Mouse (Mus musculus): Measurements from ENCODE around the gene Vgf. TPM values are rescaled to one million over a fixed set of nuclear protein-coding genes. Genes with fewer than 3 reads are reported as not detected.

Vgf gene
- polyA plus RNA-seq, 1 experiment = 0.04 TPM

DNA sequence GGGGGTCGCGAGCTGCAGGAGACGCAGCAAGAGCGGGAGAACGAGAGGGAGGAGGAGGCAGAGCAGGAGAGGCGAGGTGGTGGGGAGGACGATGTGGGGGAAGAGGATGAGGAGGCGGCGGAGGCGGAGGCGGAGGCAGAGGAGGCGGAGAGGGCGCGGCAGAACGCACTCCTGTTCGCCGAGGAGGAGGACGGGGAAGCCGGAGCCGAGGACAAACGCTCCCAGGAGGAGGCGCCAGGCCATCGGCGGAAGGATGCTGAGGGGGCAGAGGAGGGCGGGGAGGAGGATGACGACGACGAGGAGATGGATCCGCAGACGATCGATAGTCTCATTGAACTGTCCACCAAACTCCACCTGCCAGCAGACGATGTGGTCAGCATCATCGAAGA, 5.8 kb downstream of the Vgf start:
- Histone ChIP-seq H3K36me3 (ENCODE audit: control insufficient read depth, insufficient read depth) (no peaks in the 10 kb centered on the region), H3K27me3 (ENCODE audit: control insufficient read depth, insufficient read depth, insufficient read length) (peaks cover 13% of the 10 kb centered on the region), H3ac (ENCODE audit: control insufficient read depth, insufficient read length) (no peak overlapping the region), H3K4me2 (ENCODE audit: low read depth) (peak overlapping the region; percentile 79), H3K4me3 (no peak overlapping the region), H3K79me2 (ENCODE audit: control insufficient read depth, insufficient read depth) (no peaks in the 10 kb centered on the region)
- TF ChIP-seq TCF12 (IDR thresholded peaks at IDR 0.05; ENCODE audit: insufficient read depth, poor library complexity, severe bottlenecking) = no peak
- TF ChIP-seq E2F4 (IDR thresholded peaks at IDR 0.05; ENCODE audit: insufficient read depth) = no peak
- TF ChIP-seq REST (IDR thresholded peaks at IDR 0.05; ENCODE audit: insufficient read depth, insufficient read length) = no peak
- TF ChIP-seq TCF3 (IDR thresholded peaks at IDR 0.05; ENCODE audit: insufficient read length, low read depth) = no peak
- no peak for TF ChIP-seq POLR2AphosphoS2 (IDR thresholded peaks at IDR 0.05; ENCODE audit: insufficient read length, low read depth)
- no peak for TF ChIP-seq USF1 (IDR thresholded peaks at IDR 0.05; ENCODE audit: low read depth)
- TF ChIP-seq CEBPB (IDR thresholded peaks at IDR 0.05; ENCODE audit: insufficient read depth, poor library complexity, severe bottlenecking) = no peak
- no peak for TF ChIP-seq POLR2A (IDR thresholded peaks at IDR 0.05; ENCODE audit: insufficient read length, low read depth)
- TF ChIP-seq MYOD1 (IDR thresholded peaks at IDR 0.05; ENCODE audit: control insufficient read depth in 1 of 3, insufficient read length in 2 of 3, low read depth in 2 of 3) = no peak
- TF ChIP-seq MAX (IDR thresholded peaks at IDR 0.05; ENCODE audit: low read depth) = no peak
- no peak for TF ChIP-seq MYOG (IDR thresholded peaks at IDR 0.05; ENCODE audit: control insufficient read depth in 1 of 3, insufficient read depth in 1 of 3, insufficient read length in 2 of 3, low read depth in 2 of 3)
- no peak for TF ChIP-seq SRF (IDR thresholded peaks at IDR 0.05; ENCODE audit: control insufficient read depth, insufficient read length, low read depth)

DNA sequence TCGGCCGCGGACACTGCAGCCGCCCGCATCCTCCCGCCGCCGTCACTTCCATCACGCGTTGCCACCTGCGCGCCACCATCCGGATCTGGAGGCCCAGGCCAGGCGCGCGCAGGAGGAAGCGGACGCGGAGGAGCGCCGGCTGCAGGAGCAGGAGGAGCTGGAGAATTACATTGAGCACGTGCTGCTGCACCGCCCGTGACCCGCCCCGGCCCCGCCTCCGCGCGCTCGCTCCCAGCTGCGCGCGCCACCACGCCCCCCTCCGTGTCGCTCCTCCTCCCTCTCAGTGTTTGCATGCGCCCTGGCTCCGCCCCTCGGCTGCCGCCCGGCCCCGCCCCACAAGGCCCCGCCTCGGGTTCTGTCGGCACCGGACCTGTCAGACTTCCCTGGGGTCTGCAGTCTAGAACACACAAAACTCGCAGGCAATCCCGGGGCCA, 6.5 kb downstream of the Vgf start:
- Histone ChIP-seq H3K36me3 (ENCODE audit: control insufficient read depth, insufficient read depth) (peaks cover 5% of the 10 kb centered on the region), H3ac (ENCODE audit: control insufficient read depth, insufficient read length) (no peak overlapping the region), H3K4me3 (no peak overlapping the region), H3K27me3 (ENCODE audit: control insufficient read depth, insufficient read depth, insufficient read length) (peaks cover 11% of the 10 kb centered on the region), H3K79me2 (ENCODE audit: control insufficient read depth, insufficient read depth) (no peaks in the 10 kb centered on the region), H3K4me2 (ENCODE audit: low read depth) (peak overlapping the region; percentile 79)
- TF ChIP-seq POLR2AphosphoS2 (IDR thresholded peaks at IDR 0.05; ENCODE audit: insufficient read length, low read depth) (no peak), POLR2A (IDR thresholded peaks at IDR 0.05; ENCODE audit: insufficient read length, low read depth) (no peak), USF1 (IDR thresholded peaks at IDR 0.05; ENCODE audit: low read depth) (peak; percentile 35), MYOD1 (IDR thresholded peaks at IDR 0.05; ENCODE audit: control insufficient read depth in 1 of 3, insufficient read length in 2 of 3, low read depth in 2 of 3) (peak in 1 of 3 experiments; percentile 46), CEBPB (IDR thresholded peaks at IDR 0.05; ENCODE audit: insufficient read depth, poor library complexity, severe bottlenecking) (no peak), MYOG (IDR thresholded peaks at IDR 0.05; ENCODE audit: control insufficient read depth in 1 of 3, insufficient read depth in 1 of 3, insufficient read length in 2 of 3, low read depth in 2 of 3) (no peak), E2F4 (IDR thresholded peaks at IDR 0.05; ENCODE audit: insufficient read depth) (no peak), SRF (IDR thresholded peaks at IDR 0.05; ENCODE audit: control insufficient read depth, insufficient read length, low read depth) (no peak), REST (IDR thresholded peaks at IDR 0.05; ENCODE audit: insufficient read depth, insufficient read length) (peak; percentile 6)

DNA sequence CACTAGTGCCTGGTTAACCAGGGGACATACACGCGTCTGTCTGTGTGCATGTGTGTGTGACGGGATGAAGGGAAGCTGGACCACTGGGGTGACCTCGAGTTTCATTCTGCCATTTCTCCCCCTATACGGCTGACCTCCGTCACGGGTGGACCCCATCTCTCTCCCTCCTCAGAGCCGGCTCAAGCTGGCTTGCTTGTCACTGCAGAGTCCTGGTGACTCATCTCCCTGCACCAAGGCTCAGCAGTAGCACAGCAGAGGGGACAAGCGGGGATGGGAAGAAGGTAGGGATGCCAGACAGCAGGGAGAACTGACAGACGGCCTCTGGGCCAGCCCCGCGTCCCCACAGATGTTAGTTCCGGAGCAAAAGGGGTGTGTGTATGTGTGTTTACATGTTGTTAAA, 10.0 kb downstream of the Vgf start:
- peaks cover 7% of the 10 kb centered on the region for H3K27me3 ChIP-seq (ENCODE audit: control insufficient read depth, insufficient read depth, insufficient read length)
- H3K4me2 ChIP-seq (ENCODE audit: low read depth) = no peak overlapping the region
- H3K4me3 ChIP-seq = no peak overlapping the region
- no peaks in the 10 kb centered on the region for H3K79me2 ChIP-seq (ENCODE audit: control insufficient read depth, insufficient read depth)
- no peak for TF ChIP-seq TCF12 (IDR thresholded peaks at IDR 0.05; ENCODE audit: insufficient read depth, poor library complexity, severe bottlenecking)
- TF ChIP-seq MAX (IDR thresholded peaks at IDR 0.05; ENCODE audit: low read depth) = no peak
- TF ChIP-seq REST (IDR thresholded peaks at IDR 0.05; ENCODE audit: insufficient read depth, insufficient read length) = no peak
- no peak for TF ChIP-seq TCF3 (IDR thresholded peaks at IDR 0.05; ENCODE audit: insufficient read length, low read depth)
- TF ChIP-seq CEBPB (IDR thresholded peaks at IDR 0.05; ENCODE audit: insufficient read depth, poor library complexity, severe bottlenecking) = no peak
- TF ChIP-seq POLR2A (IDR thresholded peaks at IDR 0.05; ENCODE audit: insufficient read length, low read depth) = no peak
- no peak for TF ChIP-seq E2F4 (IDR thresholded peaks at IDR 0.05; ENCODE audit: insufficient read depth)
- TF ChIP-seq SRF (IDR thresholded peaks at IDR 0.05; ENCODE audit: control insufficient read depth, insufficient read length, low read depth) = no peak
- TF ChIP-seq POLR2AphosphoS2 (IDR thresholded peaks at IDR 0.05; ENCODE audit: insufficient read length, low read depth) = no peak
- no peak for TF ChIP-seq MYOD1 (IDR thresholded peaks at IDR 0.05; ENCODE audit: control insufficient read depth in 1 of 3, insufficient read length in 2 of 3, low read depth in 2 of 3)
- no peak for TF ChIP-seq MYOG (IDR thresholded peaks at IDR 0.05; ENCODE audit: control insufficient read depth in 1 of 3, insufficient read depth in 1 of 3, insufficient read length in 2 of 3, low read depth in 2 of 3)
- TF ChIP-seq USF1 (IDR thresholded peaks at IDR 0.05; ENCODE audit: low read depth) = no peak
- H3K36me3 ChIP-seq (ENCODE audit: control insufficient read depth, insufficient read depth) = peaks cover 11% of the 10 kb centered on the region
- no peak overlapping the region for H3ac ChIP-seq (ENCODE audit: control insufficient read depth, insufficient read length)

DNA sequence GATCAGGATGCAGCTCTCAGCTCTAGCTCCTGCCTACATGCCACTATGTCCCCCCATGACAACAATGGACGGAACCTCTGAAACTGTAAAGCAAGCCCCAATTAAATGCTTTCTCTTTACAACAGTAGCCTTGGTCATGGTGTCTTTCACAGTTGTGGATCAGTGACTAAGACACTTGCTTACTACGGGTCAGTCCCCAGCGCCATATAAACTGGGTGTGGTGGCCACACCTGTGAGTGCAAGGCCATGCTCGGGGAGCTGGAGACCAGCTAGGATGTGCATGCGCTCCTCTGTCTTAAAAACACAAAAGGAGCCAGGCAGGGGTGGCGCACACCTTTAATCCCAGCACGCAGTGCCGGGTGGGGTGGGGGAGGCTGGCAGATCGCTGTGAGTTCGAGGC, 13.3 kb downstream of the Vgf start:
- H3ac ChIP-seq (ENCODE audit: control insufficient read depth, insufficient read length) = no peak overlapping the region
- no peak for TF ChIP-seq POLR2AphosphoS2 (IDR thresholded peaks at IDR 0.05; ENCODE audit: insufficient read length, low read depth)
- TF ChIP-seq SRF (IDR thresholded peaks at IDR 0.05; ENCODE audit: control insufficient read depth, insufficient read length, low read depth) = no peak
- no peak for TF ChIP-seq MYOG (IDR thresholded peaks at IDR 0.05; ENCODE audit: control insufficient read depth in 1 of 3, insufficient read depth in 1 of 3, insufficient read length in 2 of 3, low read depth in 2 of 3)
- no peak for TF ChIP-seq CEBPB (IDR thresholded peaks at IDR 0.05; ENCODE audit: insufficient read depth, poor library complexity, severe bottlenecking)
- TF ChIP-seq TCF3 (IDR thresholded peaks at IDR 0.05; ENCODE audit: insufficient read length, low read depth) = no peak
- no peak for TF ChIP-seq TCF12 (IDR thresholded peaks at IDR 0.05; ENCODE audit: insufficient read depth, poor library complexity, severe bottlenecking)
- no peak for TF ChIP-seq MAX (IDR thresholded peaks at IDR 0.05; ENCODE audit: low read depth)
- no peak overlapping the region for H3K4me2 ChIP-seq (ENCODE audit: low read depth)
- no peak overlapping the region for H3K4me3 ChIP-seq
- H3K79me2 ChIP-seq (ENCODE audit: control insufficient read depth, insufficient read depth) = peaks cover 6% of the 10 kb centered on the region
- peaks cover 11% of the 10 kb centered on the region for H3K36me3 ChIP-seq (ENCODE audit: control insufficient read depth, insufficient read depth)
- no peaks in the 10 kb centered on the region for H3K27me3 ChIP-seq (ENCODE audit: control insufficient read depth, insufficient read depth, insufficient read length)

- peaks cover 16% of the 10 kb centered on the region for H3K79me2 ChIP-seq (ENCODE audit: control insufficient read depth, insufficient read depth)
- H3ac ChIP-seq (ENCODE audit: control insufficient read depth, insufficient read length) = no peak overlapping the region
- H3K4me3 ChIP-seq = no peak overlapping the region
- TF ChIP-seq SRF (IDR thresholded peaks at IDR 0.05; ENCODE audit: control insufficient read depth, insufficient read length, low read depth) = no peak
- TF ChIP-seq POLR2AphosphoS2 (IDR thresholded peaks at IDR 0.05; ENCODE audit: insufficient read length, low read depth) = no peak
- no peak for TF ChIP-seq TCF3 (IDR thresholded peaks at IDR 0.05; ENCODE audit: insufficient read length, low read depth)
- no peak for TF ChIP-seq TCF12 (IDR thresholded peaks at IDR 0.05; ENCODE audit: insufficient read depth, poor library complexity, severe bottlenecking)
- no peak for TF ChIP-seq MAX (IDR thresholded peaks at IDR 0.05; ENCODE audit: low read depth)
- TF ChIP-seq MYOG (IDR thresholded peaks at IDR 0.05; ENCODE audit: control insufficient read depth in 1 of 3, insufficient read depth in 1 of 3, insufficient read length in 2 of 3, low read depth in 2 of 3) = no peak
- TF ChIP-seq POLR2A (IDR thresholded peaks at IDR 0.05; ENCODE audit: insufficient read length, low read depth) = no peak
- TF ChIP-seq USF1 (IDR thresholded peaks at IDR 0.05; ENCODE audit: low read depth) = no peak
- TF ChIP-seq REST (IDR thresholded peaks at IDR 0.05; ENCODE audit: insufficient read depth, insufficient read length) = no peak
- TF ChIP-seq MYOD1 (IDR thresholded peaks at IDR 0.05; ENCODE audit: control insufficient read depth in 1 of 3, insufficient read length in 2 of 3, low read depth in 2 of 3) = no peak
- no peak for TF ChIP-seq CEBPB (IDR thresholded peaks at IDR 0.05; ENCODE audit: insufficient read depth, poor library complexity, severe bottlenecking)
- no peak for TF ChIP-seq E2F4 (IDR thresholded peaks at IDR 0.05; ENCODE audit: insufficient read depth)
- H3K36me3 ChIP-seq (ENCODE audit: control insufficient read depth, insufficient read depth) = peaks cover 11% of the 10 kb centered on the region
- H3K4me2 ChIP-seq (ENCODE audit: low read depth) = no peak overlapping the region
- no peaks in the 10 kb centered on the region for H3K27me3 ChIP-seq (ENCODE audit: control insufficient read depth, insufficient read depth, insufficient read length)
Observed at GRCm38 (mm10) chr5:137041442-137041841, 15.2 kb downstream of the Vgf start.

Measured in myocyte (in vitro differentiated cells).